Mouse (Mus musculus) lung, adult 10 weeks (tissue): ENCODE data around the gene Mgat2. TPM values are rescaled to one million over a fixed set of nuclear protein-coding genes. Genes with fewer than 3 reads are reported as not detected.

Experiments used
- polyA plus RNA-seq: library from polyadenylated mRNA; stranded (reverse); fragments of 350-450 nt; fragmentation: Illumina TruSeq; extraction: RNeasy Lipid Tissue Mini Kit (QIAGEN cat#74804); gene quantifications from one replicate; pipeline ENCODE4 v1.2.3, GENCODE M21; 2014; ENCODE audit warnings: low read depth, low replicate concordance; ENCODE audit not compliant: insufficient read depth

Mgat2 gene
- polyA plus RNA-seq = 28.4 TPM

GRCm38 (mm10) chr12:69183583-69184308 is at the start of gene Mgat2, which contains the start of gene Rpl36al:
Gene Mgat2, plus strand, starts transcription at chr12:69184157.
Gene Rpl36al, minus strand, starts transcription at chr12:69184083.

DNA sequence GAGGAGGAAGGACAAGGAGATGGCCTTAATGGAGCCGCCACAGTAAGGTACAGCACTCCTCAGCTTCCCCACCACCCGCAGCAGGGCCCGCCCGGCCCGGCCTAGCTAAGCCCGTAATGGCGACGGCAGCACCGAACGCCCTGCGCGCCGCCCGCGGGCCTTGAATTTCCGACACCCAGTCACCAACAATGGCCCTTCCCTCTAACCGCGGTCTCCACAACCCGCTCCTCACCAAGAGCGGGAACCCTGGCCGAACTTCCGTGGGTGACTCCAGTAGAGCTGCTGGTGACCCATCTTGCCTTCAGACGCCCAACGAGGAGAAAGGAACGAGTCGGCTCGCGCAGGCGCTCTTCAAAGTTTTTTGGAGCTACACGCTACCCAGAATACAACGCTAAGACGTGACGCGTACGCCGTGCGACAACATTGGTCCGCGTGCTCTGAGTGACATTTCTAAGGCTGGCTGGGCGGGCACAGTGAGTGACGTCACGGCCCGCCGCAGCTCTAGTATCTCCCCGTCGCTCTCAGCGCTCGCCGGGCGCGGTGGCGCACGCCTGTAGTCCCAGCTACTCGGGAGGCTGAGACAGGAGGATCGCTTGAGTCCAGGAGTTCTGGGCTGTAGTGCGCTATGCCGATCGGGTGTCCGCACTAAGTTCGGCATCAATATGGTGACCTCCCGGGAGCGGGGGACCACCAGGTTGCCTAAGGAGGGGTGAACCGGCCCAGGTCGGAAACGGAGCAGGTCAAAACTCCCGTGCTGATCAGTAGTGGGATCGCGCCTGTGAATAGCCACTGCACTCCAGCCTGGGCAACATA is 25.0 kb upstream of the Mgat2 start, which contains the start of gene Rps29:
Gene Rps29 (minus strand): TSS at position 422 of the 813 bp plus-strand sequence.

GRCm38 (mm10) chr12:69168461-69169106 is 15.4 kb upstream of the Mgat2 start, which contains the start of gene Lrr1:
Gene Lrr1, plus strand, starts transcription at chr12:69168814.

DNA sequence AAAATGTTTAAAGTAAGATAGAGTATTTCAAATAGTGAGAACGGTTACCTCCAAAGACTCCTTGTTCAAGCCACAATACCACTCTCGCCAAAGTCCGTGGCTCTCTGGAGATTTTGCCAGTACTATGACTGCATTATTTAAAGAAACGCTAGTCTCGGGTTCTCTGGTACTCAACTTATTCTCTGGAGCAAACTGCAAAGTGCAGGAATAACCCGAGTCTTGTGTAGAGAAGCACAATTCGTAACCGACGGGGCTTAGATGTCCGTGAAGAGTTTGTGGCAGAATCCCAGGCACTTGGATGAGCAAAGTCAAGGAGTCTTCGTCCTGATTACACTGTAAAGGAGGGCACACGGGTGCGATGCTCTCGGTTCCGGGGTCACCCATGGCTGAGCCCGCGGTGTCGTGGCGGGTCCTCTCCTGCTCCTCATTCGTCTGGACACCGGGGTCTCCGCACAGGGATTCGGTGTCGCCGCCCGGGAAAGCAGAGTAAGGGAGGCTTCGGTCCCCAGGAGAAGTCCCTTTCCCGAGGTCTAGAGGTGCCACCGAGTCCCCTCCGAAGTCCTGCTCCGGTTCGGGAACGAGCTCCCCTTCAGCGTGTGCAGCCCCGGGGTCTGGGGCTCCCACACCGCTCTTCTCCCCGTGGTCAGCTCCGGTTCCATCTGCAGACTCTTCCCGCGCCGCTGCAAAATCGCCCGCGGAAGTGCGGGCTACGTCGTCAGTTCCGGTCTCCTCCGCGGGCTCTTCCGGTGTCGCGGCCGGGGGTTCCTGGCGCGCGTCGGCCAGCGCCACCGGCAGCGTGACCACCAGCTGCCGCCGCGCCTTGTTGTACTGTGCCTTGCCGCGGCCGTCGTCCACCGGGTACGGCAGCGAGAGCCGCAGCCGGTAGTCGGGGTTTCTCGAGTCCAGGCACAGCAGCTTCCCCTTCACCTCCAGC is 12.8 kb downstream of the Mgat2 start, which contains the start of gene Gm49383:
Gene Gm49383 (minus strand): TSS at position 661 of the 934 bp plus-strand sequence.

DNA sequence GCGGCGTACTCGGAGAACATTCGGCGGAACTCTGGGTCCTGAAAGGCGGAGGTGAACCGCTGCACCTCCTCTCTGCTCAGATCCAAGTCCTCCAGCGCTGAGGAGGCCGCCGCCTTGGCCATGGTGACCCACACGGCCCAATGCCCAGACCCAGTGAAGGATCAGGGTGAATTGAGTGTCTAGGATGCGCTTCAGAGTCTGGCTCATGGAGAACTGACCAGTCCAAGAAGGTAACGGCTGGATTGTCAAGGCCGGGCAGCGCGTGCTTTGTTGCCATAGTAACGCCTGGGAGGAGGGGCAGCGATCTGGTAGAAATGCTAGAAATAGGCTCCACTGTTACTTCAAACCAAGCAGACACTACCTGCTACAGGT is 14.2 kb downstream of the Mgat2 start, which contains the start of gene Dnaaf2:
Gene Dnaaf2 (minus strand): TSS at position 266 of the 372 bp plus-strand sequence.

GRCm38 (mm10) chr12:69204052-69204833 is 20.3 kb downstream of the Mgat2 start, which contains the start of gene Gm49384:
Gene Gm49384, minus strand, starts transcription at chr12:69204267.

DNA sequence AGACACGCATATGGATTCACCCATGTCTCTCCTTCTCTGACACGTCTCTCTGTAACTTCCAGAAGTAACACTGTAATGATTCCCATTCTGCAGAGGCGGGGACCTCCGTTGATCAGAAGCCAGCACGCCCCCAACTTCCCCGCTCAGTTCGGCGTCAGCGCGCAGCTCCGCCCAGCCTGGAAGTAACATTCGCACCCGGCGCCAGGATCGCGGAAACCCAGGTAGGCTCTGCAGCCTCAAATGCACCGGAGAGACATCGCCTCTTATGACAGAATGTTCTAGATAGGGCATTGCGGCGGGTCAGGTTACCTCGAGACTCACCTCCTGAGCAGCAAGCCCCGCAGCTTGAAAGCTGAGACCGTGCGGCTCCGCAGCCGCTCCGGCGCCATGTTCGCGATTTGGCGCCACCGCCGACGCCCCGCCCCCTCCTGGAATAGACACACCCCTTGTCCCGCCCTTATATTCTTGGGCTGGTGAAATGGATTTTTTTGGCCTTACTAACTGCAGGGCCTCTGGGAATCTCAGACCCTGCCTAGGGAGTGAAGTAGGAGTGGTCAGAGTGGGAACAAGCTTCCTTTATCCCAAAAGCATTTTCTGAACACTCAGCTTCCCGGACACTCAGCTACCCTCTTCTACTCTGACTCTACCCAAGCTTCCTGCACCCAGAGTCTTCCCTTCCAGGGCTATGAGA is 44.0 kb downstream of the Mgat2 start, which contains the start of gene Pole2:
Gene Pole2 (minus strand): TSS at position 420 of the 691 bp plus-strand sequence.

Other genes with a start within 250 kb of the Mgat2 start
- 4,130 TPM for gene Rps29, start 25.0 kb upstream of the Mgat2 start, polyA plus RNA-seq
- gene Lrr1, start 15.3 kb upstream of the Mgat2 start, polyA plus RNA-seq = not detected
- 653 TPM for gene Rpl36al, start 74 bp upstream of the Mgat2 start, polyA plus RNA-seq
- gene Gm49383, start 12.9 kb downstream of the Mgat2 start, polyA plus RNA-seq = 3.7 TPM
- gene Dnaaf2, start 14.3 kb downstream of the Mgat2 start, polyA plus RNA-seq = 2.9 TPM
- 3.7 TPM for gene Gm49384, start 20.1 kb downstream of the Mgat2 start, polyA plus RNA-seq
- gene Pole2, start 44.0 kb downstream of the Mgat2 start, polyA plus RNA-seq = 2.4 TPM
- 4.4 TPM for gene Klhdc1, start 57.0 kb downstream of the Mgat2 start, polyA plus RNA-seq
- gene Klhdc2, start 112.5 kb downstream of the Mgat2 start, polyA plus RNA-seq = 38.0 TPM
- 11.5 TPM for gene Nemf, start 173.0 kb downstream of the Mgat2 start, polyA plus RNA-seq
- gene Arf6, start 188.0 kb downstream of the Mgat2 start, polyA plus RNA-seq = 57.8 TPM
- gene Gm9887, start 188.3 kb downstream of the Mgat2 start, polyA plus RNA-seq = not detected